Mouse (Mus musculus) liver, embryonic 18 days (tissue): ENCODE data around the gene 4933402D24Rik. TPM values are rescaled to one million over a fixed set of nuclear protein-coding genes. Genes with fewer than 3 reads are reported as not detected.

ENCODE experiments used
- polyA plus RNA-seq: library from polyadenylated mRNA; depleted of rRNA; stranded (reverse); fragments of >200 nt; gene quantifications from 2 replicates; pipeline ENCODE4 v1.2.3, GENCODE M21; 2012; rRNA removed

4933402D24Rik gene
- not detected in 2 replicates for polyA plus RNA-seq

DNA sequence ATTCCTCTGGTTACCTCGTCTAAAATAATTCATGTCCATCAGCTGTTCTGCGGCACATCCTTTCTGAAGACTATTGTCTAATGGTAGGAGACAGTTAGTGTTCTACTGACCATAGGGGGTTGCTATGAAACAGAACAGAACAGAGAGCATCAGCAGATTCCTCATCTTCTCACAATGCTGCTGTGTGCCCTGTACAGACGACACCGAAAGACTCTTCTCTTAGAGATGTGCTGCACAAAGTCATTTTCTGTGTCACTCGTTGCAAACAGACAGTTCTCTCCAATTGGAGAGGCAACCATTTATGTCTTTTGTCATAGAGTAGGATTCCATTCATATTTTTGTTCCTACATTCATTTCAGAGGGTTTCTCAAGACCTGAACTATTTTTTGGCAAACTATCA lies at the start of gene 4933402D24Rik:
Gene 4933402D24Rik (minus strand): TSS at position 101 of the 400 bp plus-strand sequence.

DNA sequence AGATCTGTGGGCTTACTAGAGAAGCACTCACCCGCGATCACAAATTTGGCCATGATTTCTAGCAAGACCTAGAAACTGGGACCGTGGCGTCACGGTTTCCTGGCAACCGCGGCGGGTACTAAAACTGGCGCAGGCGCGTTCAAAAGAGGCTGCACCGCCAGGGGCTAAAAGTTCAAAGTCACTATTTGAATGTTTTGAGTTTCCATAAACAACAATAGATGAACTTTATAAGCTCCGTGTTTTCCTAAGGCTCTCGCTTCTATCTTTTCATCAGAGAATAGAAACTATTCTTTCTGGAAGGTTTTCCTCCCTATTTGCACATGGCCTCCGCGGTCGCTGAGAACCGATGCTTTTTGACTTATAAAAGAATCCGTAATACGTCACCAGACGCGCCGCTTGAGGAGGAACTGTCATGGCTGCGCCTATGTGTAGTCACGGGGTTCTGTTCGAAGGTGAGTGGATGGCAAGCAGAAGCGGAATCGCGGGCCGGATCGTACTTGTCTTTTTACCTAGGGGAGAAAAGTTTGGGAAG lies 38.8 kb downstream of the 4933402D24Rik start, which contains the start of the genes Mdh1b and Fastkd2:
Gene Mdh1b (minus strand): TSS at position 79 of the 532 bp plus-strand sequence.
Gene Fastkd2 (plus strand): TSS at position 375 of the 532 bp plus-strand sequence.

Other genes starting within 250 kb of the 4933402D24Rik start
- not detected in 2 replicates for gene Gm39653, start 153.3 kb downstream of the 4933402D24Rik start, polyA plus RNA-seq
- not detected in 2 replicates for gene Dytn, start 82.3 kb downstream of the 4933402D24Rik start, polyA plus RNA-seq
- not detected in 2 replicates for gene Mdh1b, start 38.9 kb downstream of the 4933402D24Rik start, polyA plus RNA-seq
- 8.2 and 9.1 TPM in 2 replicates for gene Fastkd2, start 38.7 kb downstream of the 4933402D24Rik start, polyA plus RNA-seq